Mouse (Mus musculus): ENCODE results near the gene Slc38a2.

DNA sequence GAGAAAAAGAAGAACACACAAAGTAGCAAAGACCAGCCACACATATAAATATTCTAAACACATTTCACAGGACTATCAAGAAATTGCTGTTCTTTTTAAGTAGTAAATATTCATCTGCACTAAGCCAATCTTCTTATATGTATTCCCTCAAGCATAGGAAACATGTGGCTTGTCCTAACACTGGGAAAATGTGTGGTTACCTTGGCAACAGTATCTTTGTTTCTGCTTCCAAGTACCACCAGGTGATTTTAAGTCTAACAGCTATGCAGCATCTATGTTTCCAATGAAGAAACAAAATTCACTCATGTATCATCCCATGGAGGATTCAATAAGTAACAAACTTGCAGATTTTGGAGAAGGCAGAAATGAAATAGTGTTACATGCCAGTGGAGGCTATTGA, 25.0 kb upstream of the Slc38a2 start:
- TF ChIP-seq CTCF (IDR thresholded peaks at IDR 0.05) (no peak), POLR2A (IDR thresholded peaks at IDR 0.05; ENCODE audit: insufficient read depth, low read depth, low read length) (no peak)
